Mouse (Mus musculus): ENCODE results near the gene Ppa1. TPM values are rescaled to one million over a fixed set of nuclear protein-coding genes. Genes with fewer than 3 reads are reported as not detected.

Ppa1 gene
- polyA plus RNA-seq, 2 experiments, result 119 to 161 TPM

- Histone ChIP-seq H3K4me2 (replicated peaks; ENCODE audit: low read depth, low read length, severe bottlenecking) (no peak overlapping the region), H3K27me3 (ENCODE audit: control insufficient read depth, insufficient read depth, low read length) (no peaks in the 10 kb centered on the region), H3K4me3 (replicated peaks; ENCODE audit: low read length) (no peak overlapping the region), H3K36me3 (ENCODE audit: control insufficient read depth, insufficient read depth, low read length) (no peaks in the 10 kb centered on the region), H3K9ac (ENCODE audit: low read depth, low read length, severe bottlenecking) (no peak overlapping the region), H3K4me1 (ENCODE audit: control insufficient read depth, insufficient read depth, low read length) (no peaks in the 10 kb centered on the region), H3K27ac (replicated peaks; ENCODE audit: low read depth, low read length) (no peak overlapping the region), H3K9me3 (ENCODE audit: control insufficient read depth, low read length) (no peaks in the 10 kb centered on the region)
- TF ChIP-seq POLR2A (IDR thresholded peaks at IDR 0.05; ENCODE audit: borderline replicate concordance, extremely low read depth, insufficient read depth, insufficient read length), result no peak
- WGBS, result 69% methylated on average over 6 of the region's 6 CpGs
- ATAC-seq (ENCODE audit: low FRiP score, low read depth), result no peak
- DNase-seq (ENCODE audit: low spot score), result no peak
These were observed 74.9 kb downstream of the Ppa1 start for GRCm38 (mm10) chr10:61723271-61723670.

Other genes with a start within 250 kb of the Ppa1 start
- 0.10 and 0.16 TPM in 2 replicates for gene Nodal, start 230.6 kb upstream of the Ppa1 start, polyA plus RNA-seq (2012; rRNA removed)
- gene Nodal, start 230.6 kb upstream of the Ppa1 start, polyA plus RNA-seq (2014; fragmentation: Nextera tagmentation; extraction: Ambion mirVana), result 0.19 TPM in 1 of 2 replicates, not detected in the other
- 55.4 and 77.6 TPM in 2 replicates for gene Eif4ebp2, start 195.9 kb upstream of the Ppa1 start, polyA plus RNA-seq (2012; rRNA removed)
- gene Eif4ebp2, start 195.9 kb upstream of the Ppa1 start, polyA plus RNA-seq (2014; fragmentation: Nextera tagmentation; extraction: Ambion mirVana), result 42.7 and 50.4 TPM in 2 replicates
- 11.3 and 15.3 TPM in 2 replicates for gene Lrrc20, start 172.8 kb upstream of the Ppa1 start, polyA plus RNA-seq (2012; rRNA removed)
- 10.2 and 10.4 TPM in 2 replicates for gene Lrrc20, start 172.8 kb upstream of the Ppa1 start, polyA plus RNA-seq (2014; fragmentation: Nextera tagmentation; extraction: Ambion mirVana)
- gene Npffr1, start 53.1 kb upstream of the Ppa1 start, polyA plus RNA-seq (2012; rRNA removed), result 0.06 and 0.10 TPM in 2 replicates
- gene Npffr1, start 53.1 kb upstream of the Ppa1 start, polyA plus RNA-seq (2014; fragmentation: Nextera tagmentation; extraction: Ambion mirVana), result 0.06 TPM in 2 replicates
- 190 and 208 TPM in 2 replicates for gene Sar1a, start 31.7 kb downstream of the Ppa1 start, polyA plus RNA-seq (2012; rRNA removed)
- 326 and 337 TPM in 2 replicates for gene Sar1a, start 31.7 kb downstream of the Ppa1 start, polyA plus RNA-seq (2014; fragmentation: Nextera tagmentation; extraction: Ambion mirVana)
- gene Tysnd1, start 47.0 kb downstream of the Ppa1 start, polyA plus RNA-seq (2012; rRNA removed), result 43.5 and 63.1 TPM in 2 replicates
- 38.0 and 39.2 TPM in 2 replicates for gene Tysnd1, start 47.0 kb downstream of the Ppa1 start, polyA plus RNA-seq (2014; fragmentation: Nextera tagmentation; extraction: Ambion mirVana)
- gene Aifm2, start 66.7 kb downstream of the Ppa1 start, polyA plus RNA-seq (2012; rRNA removed), result 14.9 and 17.3 TPM in 2 replicates
- 12.9 and 14.1 TPM in 2 replicates for gene Aifm2, start 66.7 kb downstream of the Ppa1 start, polyA plus RNA-seq (2014; fragmentation: Nextera tagmentation; extraction: Ambion mirVana)
- gene H2afy2, start 135.6 kb downstream of the Ppa1 start, polyA plus RNA-seq (2012; rRNA removed), result 87.8 and 90.3 TPM in 2 replicates
- gene H2afy2, start 135.6 kb downstream of the Ppa1 start, polyA plus RNA-seq (2014; fragmentation: Nextera tagmentation; extraction: Ambion mirVana), result 111 and 138 TPM in 2 replicates

Measured in limb, embryonic 14.5 days (tissue).